Mouse (Mus musculus) Patski (cell line): Measurements from ENCODE around the gene E330009J07Rik. TPM values are rescaled to one million over a fixed set of nuclear protein-coding genes. Genes with fewer than 3 reads are reported as not detected.

Experiments used
- ATAC-seq: fragments of 100-300 bp; one replicate; pipeline ENCODE4 v1.8.0; 2021
- CTCF ChIA-PET: fragments of 350-600 bp; sonication (Branson Sonifier 250); formaldehyde crosslinking; loops from one replicate; lab custom pipeline; 2022; ENCODE audit warnings: inconsistent platforms; lab: Charles Lee
- POLR2A ChIA-PET: fragments of 350-600 bp; sonication (Branson Sonifier 250); formaldehyde crosslinking; loops from one replicate; lab custom pipeline; 2022; ENCODE audit warnings: antibody characterized with exemption, inconsistent platforms; lab: Charles Lee
- DNase-seq: peaks from one replicate; pipeline ENCODE4 v3.0.0-alpha.2; 2011; ENCODE audit warnings: low read depth, low spot score
- H3K27me3 ChIP-seq: fragments of 371-371 bp; one replicate; pipeline ENCODE4 v1.5.1; 2021
- CTCF ChIP-seq: fragments of 100-300 bp; IDR thresholded peaks from one replicate; pipeline ENCODE4 v1.5.1; 2021
- in situ Hi-C: fragments of 300-500 bp; cut with MboI; formaldehyde crosslinking; loops from 3 replicates; pipeline ENCODE4 v1.11.1; 2018; ENCODE audit warnings: low pct_unique_long_range_greater_than_20kb, mixed read lengths
- polyA plus RNA-seq: library from polyadenylated mRNA; unstranded; gene quantifications from one replicate; pipeline ENCODE4 v1.2.3, GENCODE M21; 2021

Gene E330009J07Rik
- polyA plus RNA-seq, 1 experiment from 2014 or later, result 4.3 TPM

DNA sequence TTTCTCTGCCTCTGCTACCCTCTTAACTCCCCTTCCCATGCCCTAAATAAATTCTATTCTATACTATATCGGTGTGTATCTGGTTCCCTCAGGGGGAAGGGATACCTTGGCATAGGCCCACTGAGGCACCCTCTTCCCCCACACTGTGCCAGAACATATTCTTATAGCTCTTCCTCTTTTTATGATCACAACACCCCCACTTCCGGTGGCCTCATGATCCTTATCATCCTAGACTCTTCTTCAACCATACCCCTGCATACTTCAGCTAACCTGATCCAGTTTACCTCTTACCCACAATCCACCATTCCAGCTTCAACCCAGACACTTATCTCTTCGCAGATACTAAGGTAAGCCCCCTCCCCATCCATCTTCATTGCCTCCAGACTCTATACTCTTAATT, 24.9 kb downstream of the E330009J07Rik start:
- ATAC-seq (no peak), DNase-seq (no peak)
- ChIA-PET CTCF (interaction anchor here (1.1 kb wide), 1 partner anchor 12 kb away, joined by 3 read pairs; no protein-coding TSS in a partner anchor), POLR2A (no interaction called here)
- in situ Hi-C loops, result no loop called here
- no peak for TF ChIP-seq CTCF
- no peaks in the 10 kb centered on the region for H3K27me3 ChIP-seq

DNA sequence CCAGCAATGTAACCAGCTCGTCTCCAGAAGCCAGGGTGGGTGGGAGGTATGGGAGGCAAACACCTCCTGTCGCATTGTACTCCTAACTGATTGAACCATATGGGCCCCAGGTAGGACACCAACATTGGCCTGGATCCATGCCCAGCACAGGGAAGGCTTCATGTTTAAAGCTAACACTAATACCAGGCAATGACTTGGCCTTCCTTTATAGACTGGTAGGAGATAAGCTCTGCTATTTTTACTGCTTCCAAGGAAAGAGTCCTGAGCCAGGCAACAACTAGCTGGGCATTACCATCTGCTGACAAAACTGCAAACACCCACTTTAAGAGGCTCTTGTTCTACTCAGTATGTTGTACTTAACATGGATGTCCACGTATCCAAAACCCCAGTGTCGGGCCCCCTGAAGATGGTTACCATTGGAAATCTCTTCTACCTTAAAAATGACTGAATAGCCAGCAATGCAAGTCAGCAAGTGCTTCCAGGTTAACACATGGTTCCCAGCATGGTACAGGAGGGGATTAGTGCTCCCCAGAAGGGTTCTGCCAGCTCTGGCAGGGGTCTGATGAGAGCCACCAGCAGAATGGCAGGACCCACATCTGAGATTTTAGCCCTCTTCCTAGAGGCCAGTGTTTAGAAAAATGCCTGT, 32.2 kb downstream of the E330009J07Rik start:
- no peaks in the 10 kb centered on the region for H3K27me3 ChIP-seq
- in situ Hi-C loops, result no loop called here
- POLR2A ChIA-PET, result no interaction called here
- ATAC-seq (no peak), DNase-seq (no peak)
- CTCF ChIA-PET, result interaction anchor here (0.6 to 1.0 kb wide), 2 partner anchors 11 kb away, joined by 3 read pairs; no protein-coding TSS in a partner anchor
- TF ChIP-seq CTCF, result no peak

DNA sequence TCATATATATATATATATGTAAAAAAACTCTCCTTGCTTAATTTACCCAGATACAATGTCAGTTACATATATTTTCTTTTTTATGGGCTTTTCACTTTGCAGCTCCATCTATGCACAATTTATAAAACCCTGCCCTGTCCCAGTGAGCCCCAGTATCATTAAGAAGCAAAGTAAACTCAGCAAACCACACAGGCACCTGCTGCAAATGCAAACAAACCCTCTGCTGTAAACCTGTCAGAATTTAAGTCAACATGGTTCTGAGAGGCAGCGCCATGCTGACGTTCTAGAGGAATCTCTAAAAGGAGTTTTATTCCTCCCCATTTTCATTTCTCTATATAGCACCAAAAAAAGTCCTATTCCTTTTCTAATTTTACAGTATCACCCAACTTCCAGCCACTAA, 33.9 kb downstream of the E330009J07Rik start:
- TF ChIP-seq CTCF, result no peak
- DNase-seq (no peak), ATAC-seq (no peak)
- no peaks in the 10 kb centered on the region for H3K27me3 ChIP-seq
- CTCF ChIA-PET, result no interaction called here
- in situ Hi-C loops, result no loop called here
- POLR2A ChIA-PET, result no interaction called here

DNA sequence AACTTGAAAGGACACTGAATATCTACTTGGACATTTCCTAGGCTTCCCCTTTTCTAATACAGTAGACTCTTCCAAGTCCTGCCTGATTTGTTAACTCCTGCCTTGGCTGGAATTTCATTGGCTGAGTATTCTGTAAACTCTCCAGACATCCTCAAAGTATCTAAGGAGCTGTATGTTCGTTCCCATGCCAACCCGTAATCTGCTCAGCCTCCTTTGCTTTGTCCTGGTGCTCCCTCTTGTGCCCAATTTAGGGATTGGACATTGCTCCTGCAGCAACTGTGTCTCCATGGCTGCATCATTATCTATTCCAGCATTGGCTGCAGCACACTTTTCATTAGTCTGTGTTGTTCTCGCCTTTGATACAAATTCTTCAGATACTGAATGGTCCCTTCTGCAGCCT, 42.7 kb downstream of the E330009J07Rik start:
- POLR2A ChIA-PET, result no interaction called here

GRCm38 (mm10) chr6:40390975-40391374, 45.0 kb downstream of the E330009J07Rik start:
- H3K27me3 ChIP-seq, result no peaks in the 10 kb centered on the region
- DNase-seq (no peak), ATAC-seq (no peak)
- CTCF ChIA-PET, result no interaction called here
- POLR2A ChIA-PET, result interaction anchor here (0.7 kb wide), 1 partner anchor 619 kb away, joined by 4 read pairs; no protein-coding TSS in a partner anchor
- in situ Hi-C loops, result no loop called here
- peak; percentile 10 for TF ChIP-seq CTCF

More for the DNA sequence above, 42.7 kb downstream of the E330009J07Rik start:
- no peaks in the 10 kb centered on the region for H3K27me3 ChIP-seq
- CTCF ChIA-PET, result interaction anchor here (0.8 to 1.7 kb wide), 4 partner anchors 10 to 157 kb away, joined by 3 to 7 read pairs (median 4); no protein-coding TSS in a partner anchor
- DNase-seq (no peak), ATAC-seq (peak; percentile 84)
- in situ Hi-C loops, result no loop called here
- peak; percentile 85 for TF ChIP-seq CTCF

DNA sequence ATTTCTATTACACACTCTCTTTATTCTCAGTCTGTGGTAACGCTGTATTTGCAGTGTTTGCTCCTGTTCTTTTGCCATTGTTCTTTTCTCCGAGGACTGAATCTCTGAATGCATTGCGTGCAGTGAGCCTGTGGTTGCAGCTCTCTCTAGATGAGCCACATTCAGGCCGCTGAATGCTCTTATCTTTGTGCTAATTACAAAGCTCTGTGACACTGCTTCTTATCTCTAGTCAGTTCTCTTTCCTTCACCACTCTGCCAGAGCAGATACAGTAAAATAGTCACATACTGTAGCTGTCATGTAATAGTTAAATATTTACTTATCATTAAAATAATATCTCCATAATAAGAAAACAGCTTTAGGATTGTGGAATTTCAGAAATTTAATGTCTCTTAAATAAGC, 47.3 kb downstream of the E330009J07Rik start:
- POLR2A ChIA-PET, result no interaction called here
- CTCF ChIA-PET, result interaction anchor here (1.0 to 1.5 kb wide), 5 partner anchors 9 to 152 kb away, joined by 3 to 5 read pairs (median 3); no protein-coding TSS in a partner anchor
- H3K27me3 ChIP-seq, result no peaks in the 10 kb centered on the region
- no peak for DNase-seq
- in situ Hi-C loops, result loop anchor here (10.0 kb wide), 1 partner anchor 154 kb away; no protein-coding TSS in a partner anchor
- ATAC-seq, result no peak
- no peak for TF ChIP-seq CTCF

- POLR2A ChIA-PET, result no interaction called here
- H3K27me3 ChIP-seq, result no peaks in the 10 kb centered on the region
- ATAC-seq, result no peak
- in situ Hi-C loops, result loop anchor here (10.0 kb wide), 1 partner anchor 151 kb away; no protein-coding TSS in a partner anchor
- CTCF ChIA-PET, result no interaction called here
- no peak for DNase-seq
- no peak for TF ChIP-seq CTCF
Measured at GRCm38 (mm10) chr6:40385682-40386081, 50.3 kb downstream of the E330009J07Rik start.

DNA sequence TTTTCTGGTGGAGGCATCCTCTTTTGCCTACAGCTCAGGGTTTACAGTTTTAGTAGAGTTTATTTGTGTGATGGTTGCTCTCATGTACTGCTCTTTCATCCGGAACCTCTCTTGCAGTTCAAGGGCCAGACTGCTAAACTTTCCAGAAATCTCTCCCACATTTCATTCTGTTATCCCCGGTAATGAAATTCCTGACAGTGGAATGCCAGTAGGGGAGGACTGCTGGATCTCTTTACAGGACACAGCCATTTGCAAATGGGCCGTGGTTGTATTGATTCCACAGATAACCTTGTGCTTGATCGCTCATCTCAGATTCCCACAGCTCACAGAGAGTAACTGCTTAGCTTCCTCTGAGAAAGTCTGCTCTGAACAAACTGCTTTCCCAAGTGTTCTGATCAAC, 54.0 kb downstream of the E330009J07Rik start:
- peak; percentile 65 for ATAC-seq
- in situ Hi-C loops, result loop anchor here (10.0 kb wide), 1 partner anchor 147 kb away; no protein-coding TSS in a partner anchor
- CTCF ChIA-PET, result interaction anchor here (0.8 to 1.1 kb wide), 2 partner anchors 32 to 42 kb away, joined by 3 to 4 read pairs; no protein-coding TSS in a partner anchor
- POLR2A ChIA-PET, result interaction anchor here (0.6 kb wide), 1 partner anchor 1405 kb away, joined by 3 read pairs; no protein-coding TSS in a partner anchor
- H3K27me3 ChIP-seq, result no peaks in the 10 kb centered on the region
- DNase-seq, result no peak
- no peak for TF ChIP-seq CTCF

- CTCF ChIA-PET, result interaction anchor here (1.6 kb wide), 1 partner anchor 8 kb away, joined by 5 read pairs; no protein-coding TSS in a partner anchor
- no peak for TF ChIP-seq CTCF
- no peak for DNase-seq
- no peaks in the 10 kb centered on the region for H3K27me3 ChIP-seq
- in situ Hi-C loops, result loop anchor here (10.0 kb wide), 1 partner anchor 145 kb away; no protein-coding TSS in a partner anchor
- POLR2A ChIA-PET, result no interaction called here
- ATAC-seq, result no peak
Measured at GRCm38 (mm10) chr6:40380181-40380580, 55.8 kb downstream of the E330009J07Rik start.

DNA sequence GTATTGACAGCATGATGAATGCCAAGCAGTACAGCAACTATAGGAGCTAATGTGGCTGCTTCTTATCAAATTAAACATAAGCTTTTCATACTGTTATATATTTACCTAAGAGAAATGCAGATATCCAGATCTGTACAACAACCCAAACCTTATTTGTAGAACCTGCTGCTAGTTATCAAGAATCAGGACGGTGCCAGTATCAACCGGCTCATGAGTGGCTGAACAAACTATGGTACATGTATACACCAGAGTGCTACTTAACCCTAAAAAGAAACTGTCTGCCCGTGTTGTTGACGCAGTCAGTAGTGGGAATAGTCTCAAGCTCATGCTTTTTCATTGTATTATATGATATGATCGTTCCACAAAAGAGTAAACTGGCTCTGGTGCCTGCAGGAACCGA, 64.9 kb downstream of the E330009J07Rik start:
- POLR2A ChIA-PET, result no interaction called here
- TF ChIP-seq CTCF, result no peak
- CTCF ChIA-PET, result no interaction called here
- no peaks in the 10 kb centered on the region for H3K27me3 ChIP-seq
- in situ Hi-C loops, result no loop called here
- DNase-seq (no peak), ATAC-seq (no peak)

DNA sequence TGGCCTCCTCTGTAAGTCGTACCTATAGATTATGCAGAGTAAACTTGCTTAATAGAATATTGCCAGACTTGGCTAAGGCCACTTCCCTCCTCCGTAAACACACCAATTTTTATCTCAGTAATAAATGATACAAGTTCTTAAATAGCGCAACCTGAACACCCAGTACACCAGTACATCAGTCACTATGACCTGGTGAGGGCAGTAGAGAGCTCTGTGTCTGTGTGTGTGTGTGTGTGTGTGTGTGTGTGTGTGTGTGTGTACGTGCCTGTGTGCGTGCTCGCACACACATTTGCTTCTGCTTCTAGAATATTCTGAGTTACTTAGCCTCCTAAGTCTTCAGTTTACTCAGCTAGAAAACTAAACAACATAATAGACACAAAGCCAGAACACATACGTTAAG, 82.6 kb downstream of the E330009J07Rik start:
- in situ Hi-C loops, result no loop called here
- ATAC-seq (no peak), DNase-seq (no peak)
- TF ChIP-seq CTCF, result peak; percentile 34
- POLR2A ChIA-PET, result no interaction called here
- CTCF ChIA-PET, result no interaction called here
- no peaks in the 10 kb centered on the region for H3K27me3 ChIP-seq

Other genes with a start within 250 kb of the E330009J07Rik start
- gene Agk, start 111.0 kb downstream of the E330009J07Rik start, polyA plus RNA-seq, result 12.6 TPM
- gene Wee2, start 3.0 kb upstream of the E330009J07Rik start, polyA plus RNA-seq, result not detected
- 71.4 TPM for gene Ssbp1, start 35.2 kb upstream of the E330009J07Rik start, polyA plus RNA-seq
- gene Tas2r137, start 55.1 kb upstream of the E330009J07Rik start, polyA plus RNA-seq, result 0.05 TPM
- 0.17 TPM for gene Tas2r108, start 57.4 kb upstream of the E330009J07Rik start, polyA plus RNA-seq
- not detected for gene Prss37, start 83.4 kb upstream of the E330009J07Rik start, polyA plus RNA-seq
- gene Olfr461, start 118.9 kb upstream of the E330009J07Rik start, polyA plus RNA-seq, result 0.10 TPM
- not detected for gene Olfr460, start 133.4 kb upstream of the E330009J07Rik start, polyA plus RNA-seq
- gene Clec5a, start 149.7 kb upstream of the E330009J07Rik start, polyA plus RNA-seq, result not detected
- not detected for gene Tas2r138, start 177.2 kb upstream of the E330009J07Rik start, polyA plus RNA-seq
- not detected for gene Mgam, start 192.7 kb upstream of the E330009J07Rik start, polyA plus RNA-seq